Mouse (Mus musculus) megakaryocyte progenitor cell, adult 5-6 weeks (primary cell): ENCODE data around the gene Spink4. TPM values are rescaled to one million over a fixed set of nuclear protein-coding genes. Genes with fewer than 3 reads are reported as not detected.

Source experiments
- ATAC-seq: replicated peaks from 2 replicates; pipeline ENCODE4 v1.8.0; 2016; ENCODE audit warnings: mild to moderate bottlenecking, moderate TSS enrichment, inconsistent platforms; ENCODE audit not compliant: poor library complexity
- total RNA-seq, 2 experiments: library from RNA; stranded (forward) in 1 of 2; stranded (reverse) in 1 of 2; fragments of 157-497, 149-512 nt in 1 of 2; fragments of 200-1000 nt in 1 of 2; gene quantifications; 2 replicates each; pipeline versions ENCODE4 v1.2.3 to v1.2.4; 2015 to 2017

Spink4 gene
- total RNA-seq, 2 experiments from 2014 or later: not detected

DNA sequence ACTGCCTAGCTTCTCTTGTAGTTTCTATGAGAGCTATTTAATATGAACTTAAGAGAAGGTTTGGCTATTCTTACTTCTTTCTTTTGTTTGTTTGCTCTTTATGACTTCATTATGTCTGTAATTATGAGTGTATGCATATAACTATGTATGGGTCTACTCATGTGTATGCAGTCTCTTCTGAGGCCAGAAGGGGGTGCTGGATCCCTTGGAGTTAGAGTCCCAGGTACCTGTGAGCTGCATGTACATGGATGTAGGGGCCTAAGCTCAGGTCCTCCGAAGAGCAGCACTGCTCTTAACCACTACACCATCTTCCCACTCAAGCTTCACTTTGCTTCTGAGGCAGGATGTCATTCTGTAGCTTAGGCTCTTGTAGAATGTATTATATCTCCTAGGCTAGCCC lies 33.7 kb downstream of the Spink4 start:
- peak; percentile 88 for ATAC-seq

DNA sequence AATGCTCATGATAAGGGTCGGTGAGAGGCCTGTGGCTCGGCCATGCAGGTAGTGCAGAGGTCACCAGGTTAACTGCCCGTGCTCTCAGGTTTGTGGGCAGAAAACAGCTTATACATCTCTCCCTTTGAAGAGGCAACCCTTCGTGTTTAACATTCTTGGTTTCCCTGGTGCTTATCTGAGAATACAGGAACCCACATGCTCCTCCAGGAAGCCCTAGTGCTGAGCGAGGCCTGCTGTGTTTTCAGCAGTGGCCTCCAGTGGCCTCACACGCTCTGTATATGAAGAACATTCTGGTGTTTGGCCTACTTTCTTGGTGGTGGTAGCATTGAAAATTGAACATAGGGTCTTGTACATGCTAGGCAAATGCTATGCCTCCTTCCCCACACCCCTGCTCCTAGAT lies 36.1 kb downstream of the Spink4 start:
- ATAC-seq: peak; percentile 70

DNA sequence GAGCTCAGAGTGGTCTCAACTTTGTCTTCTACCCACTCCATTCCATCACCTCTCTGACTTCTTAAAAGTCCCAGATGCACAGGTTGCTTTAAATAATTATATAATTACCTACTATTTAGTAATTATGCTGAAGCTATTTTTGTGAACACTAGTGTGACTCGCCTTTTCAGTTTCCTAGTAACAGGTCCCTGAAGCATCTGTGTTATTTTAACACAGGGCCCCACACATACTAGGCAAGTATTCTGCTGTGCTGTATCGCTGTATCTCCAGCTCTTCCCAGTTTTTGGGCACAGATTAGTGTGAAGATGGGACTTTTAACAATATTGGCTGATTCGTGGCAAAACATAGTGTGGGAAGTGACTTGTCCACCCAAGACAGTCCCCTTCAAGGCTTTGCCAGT lies 43.7 kb downstream of the Spink4 start:
- ATAC-seq: no peak

DNA sequence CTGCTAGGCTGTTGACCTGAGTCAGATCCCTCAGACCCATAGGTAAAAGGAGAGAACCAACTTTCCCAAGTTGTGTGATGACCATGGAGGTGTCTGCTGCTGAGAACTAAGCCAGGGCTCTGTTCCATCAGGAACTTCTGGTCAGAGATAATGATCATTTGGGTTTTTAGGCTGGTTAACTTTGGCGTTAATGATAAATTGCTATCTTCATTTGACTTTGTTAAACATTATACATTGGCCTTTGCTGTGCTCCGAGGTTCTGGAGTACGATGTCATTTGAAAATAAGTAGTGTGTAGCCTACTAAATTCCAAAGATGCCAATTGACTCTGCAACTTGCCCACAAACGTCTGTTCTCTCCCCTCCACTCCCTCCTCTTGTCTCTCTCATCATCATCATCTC lies 49.3 kb downstream of the Spink4 start:
- no peak for ATAC-seq

DNA sequence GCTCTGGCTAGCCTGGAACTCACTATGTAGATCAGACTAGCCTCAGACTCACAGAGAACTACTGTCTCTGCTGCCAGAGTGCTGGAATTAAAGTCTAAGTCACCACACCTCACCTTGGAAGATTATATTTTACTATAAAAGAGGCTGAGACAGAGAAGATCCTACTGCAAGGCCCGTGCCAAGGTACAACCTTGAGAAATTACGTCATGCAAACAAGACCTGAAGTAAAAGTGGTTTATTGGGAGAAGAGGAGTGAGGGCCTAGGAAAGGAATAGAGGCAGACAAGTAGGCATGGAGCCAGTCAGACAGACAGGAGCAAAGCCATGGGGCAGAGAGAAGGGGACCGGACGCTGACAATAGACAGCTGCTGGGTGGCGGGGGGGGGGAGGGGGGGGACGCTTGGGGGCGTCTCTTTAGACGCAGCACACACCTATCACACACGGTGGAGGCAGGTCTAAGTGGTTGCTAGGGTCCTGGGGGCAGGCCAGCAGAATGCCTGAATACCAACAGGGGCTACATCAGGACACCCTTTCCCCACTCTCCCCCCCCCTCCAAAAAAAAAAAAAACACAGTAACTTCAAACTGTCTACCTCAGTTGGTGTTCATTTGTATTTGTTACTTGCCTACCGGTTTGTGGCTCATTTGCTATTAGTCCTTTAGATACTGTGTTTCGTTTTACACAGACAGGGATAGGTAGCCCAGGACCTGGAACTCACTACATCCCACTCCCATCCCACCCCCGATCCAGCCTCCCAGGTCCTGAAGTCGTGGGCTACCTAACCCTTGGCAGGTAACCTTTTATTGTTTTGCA lies 50.1 kb downstream of the Spink4 start:
- ATAC-seq: no peak

DNA sequence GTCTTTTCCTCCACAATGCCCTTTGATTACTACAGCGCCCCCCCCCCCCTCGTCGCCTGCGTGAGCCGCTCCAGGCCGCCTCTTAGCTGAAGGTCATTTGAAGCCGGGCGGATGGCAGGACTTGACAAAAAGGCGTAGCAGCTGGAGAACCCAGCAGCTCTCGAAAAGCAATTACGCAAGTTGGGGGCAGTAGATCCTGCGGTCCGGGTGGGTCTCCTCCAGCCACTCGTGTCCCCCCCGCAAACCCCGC lies 50.7 kb downstream of the Spink4 start:
- no peak for ATAC-seq

DNA sequence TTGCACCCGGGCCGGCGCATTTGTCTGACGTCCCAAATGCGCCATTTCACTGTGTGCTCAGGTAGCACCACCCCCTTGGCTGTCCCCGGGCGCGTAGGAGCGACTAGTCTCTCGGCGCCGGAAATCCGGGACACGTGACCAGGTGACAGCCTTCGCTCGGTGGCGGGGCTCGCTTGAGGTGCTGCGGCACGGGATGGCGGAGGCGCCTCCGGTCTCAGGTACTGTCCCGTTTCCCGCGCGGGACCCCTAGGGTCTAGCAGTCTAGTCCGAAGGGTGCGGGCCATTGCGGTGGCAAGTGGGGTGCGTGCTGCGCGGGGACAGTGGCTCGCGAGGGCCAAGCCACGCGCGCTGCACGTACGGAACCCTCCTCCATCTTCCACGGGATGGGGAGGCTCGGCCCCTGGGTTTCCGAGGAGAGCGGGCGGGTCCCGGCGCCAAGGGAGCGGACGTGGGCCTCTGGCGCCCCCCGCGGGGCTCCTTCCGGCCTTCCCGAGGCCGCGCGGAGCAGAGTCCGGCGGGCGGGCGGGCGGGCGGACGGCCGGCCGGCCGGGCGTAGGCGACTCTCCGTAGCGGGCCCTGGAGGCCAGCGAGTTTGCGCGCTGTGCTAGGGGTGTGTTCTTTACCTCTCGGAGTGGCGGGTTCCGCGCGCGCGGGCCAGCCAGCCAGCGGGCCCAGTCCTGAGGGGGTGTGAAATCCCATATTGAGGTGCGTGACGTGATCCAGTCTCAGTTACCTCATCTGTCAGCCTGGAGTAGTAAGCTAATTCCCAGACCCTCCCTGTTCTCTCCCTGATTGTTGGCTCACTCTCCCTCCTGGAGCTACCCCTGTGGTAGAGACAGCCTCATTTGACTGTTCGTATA lies 51.2 kb downstream of the Spink4 start, which contains the start of gene Nfx1:
Nfx1 (plus strand) TSS at position 65 of the 860 bp plus-strand sequence.
- ATAC-seq: peak; percentile 90

DNA sequence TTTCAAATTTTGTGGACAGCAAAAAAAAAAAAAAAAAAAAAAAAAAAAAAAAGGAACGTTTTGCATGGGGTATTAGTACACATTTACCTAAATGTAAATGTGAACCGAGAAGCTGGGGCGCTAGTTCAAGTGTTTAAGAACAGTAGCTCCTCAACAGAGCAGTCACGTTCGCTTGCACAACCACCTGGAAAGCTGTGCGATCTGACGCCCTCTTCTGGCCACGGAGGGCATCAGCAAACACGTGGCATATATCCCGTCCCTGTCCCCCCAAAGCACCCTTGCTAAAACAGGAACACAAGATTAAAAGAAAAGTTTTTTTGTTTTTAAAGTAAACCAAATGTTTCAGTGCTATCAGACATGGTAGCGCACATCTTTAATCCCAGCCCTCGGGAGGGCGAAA lies 51.9 kb downstream of the Spink4 start:
- peak; percentile 69 for ATAC-seq

DNA sequence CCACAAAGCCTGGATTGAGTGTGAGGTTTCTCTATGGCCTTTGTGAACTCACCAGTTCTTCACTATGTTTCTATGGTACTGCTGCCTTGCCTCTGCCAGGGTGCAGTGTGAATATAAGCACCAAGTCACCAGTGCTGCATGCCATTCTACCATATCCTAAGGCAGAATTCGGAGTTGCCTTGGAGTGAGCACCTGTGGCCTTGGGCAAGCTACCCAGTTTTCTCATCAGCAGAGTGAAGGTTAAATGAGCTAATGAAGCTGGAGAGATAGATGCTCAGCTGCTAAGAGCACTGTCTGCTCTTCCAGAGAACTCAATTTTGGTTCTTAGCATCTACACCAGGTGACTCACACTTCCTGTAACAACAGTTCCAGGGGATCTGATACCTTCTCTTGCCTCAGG lies 54.2 kb downstream of the Spink4 start:
- no peak for ATAC-seq

DNA sequence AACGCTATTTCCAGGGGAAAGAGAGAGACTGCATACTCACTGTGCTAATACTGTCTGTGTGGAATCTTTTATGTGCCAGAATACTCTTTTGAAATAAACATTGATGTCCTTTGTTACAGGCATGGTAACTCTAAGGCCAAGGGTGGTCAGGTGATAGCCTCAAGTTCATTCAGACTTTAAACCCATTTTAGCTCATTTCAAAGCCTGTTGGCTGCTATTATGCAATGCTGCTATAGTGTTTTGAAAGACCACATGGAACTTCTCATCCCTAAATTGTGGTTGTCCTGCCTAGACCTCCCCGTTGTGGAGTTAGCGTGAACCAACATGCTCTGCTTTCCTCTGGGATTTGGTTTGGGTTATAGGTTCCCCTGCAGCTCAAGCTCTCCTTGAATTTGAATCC lies 55.8 kb downstream of the Spink4 start:
- no peak for ATAC-seq

DNA sequence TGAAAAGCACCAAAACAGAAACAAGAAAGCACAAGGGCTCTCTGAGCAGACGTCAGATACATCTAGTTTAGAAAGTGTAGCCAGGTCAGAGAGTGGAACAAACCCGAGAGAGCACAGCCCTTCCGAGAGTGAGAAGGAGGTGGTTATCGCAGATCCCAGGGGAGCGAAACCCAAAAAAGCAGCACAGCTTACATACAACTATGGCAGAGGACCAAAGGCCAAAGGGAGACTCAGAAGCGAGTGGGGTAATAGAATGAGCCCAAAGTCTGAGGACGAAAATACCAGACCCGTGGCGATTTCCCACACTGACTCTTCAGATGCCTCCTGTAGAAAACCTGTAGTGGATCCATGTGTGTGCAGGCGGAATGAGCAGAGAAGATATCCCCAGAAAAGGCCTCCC lies 56.8 kb downstream of the Spink4 start:
- no peak for ATAC-seq

DNA sequence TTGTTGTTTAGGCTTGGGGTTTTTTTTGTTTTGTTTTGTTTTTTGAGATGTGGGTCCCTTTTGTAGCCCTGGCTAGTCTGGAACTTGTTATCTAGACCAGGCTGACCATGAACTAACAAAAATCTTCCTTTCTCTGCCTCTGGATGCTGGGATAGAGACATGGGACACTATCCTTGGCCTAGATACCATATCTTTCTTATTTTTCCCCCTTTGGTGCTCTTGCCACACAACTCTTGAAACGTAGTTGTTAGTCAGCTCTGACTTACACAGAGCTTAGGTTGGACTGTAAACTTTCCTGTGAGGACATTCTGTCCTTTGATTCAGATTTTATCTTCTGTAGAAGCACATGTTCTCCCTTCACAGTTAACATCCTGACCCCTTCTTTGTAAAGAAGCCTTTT lies 59.6 kb downstream of the Spink4 start:
- no peak for ATAC-seq

Other genes starting within 250 kb of the Spink4 start
- gene Aptx, start 216.9 kb upstream of the Spink4 start, total RNA-seq (2015): 11.3 and 21.4 TPM in 2 replicates
- 11.2 and 16.5 TPM in 2 replicates for gene Aptx, start 216.9 kb upstream of the Spink4 start, total RNA-seq (2017)
- 156 and 168 TPM in 2 replicates for gene Dnaja1, start 197.9 kb upstream of the Spink4 start, total RNA-seq (2015)
- 332 and 482 TPM in 2 replicates for gene Dnaja1, start 197.9 kb upstream of the Spink4 start, total RNA-seq (2017)
- gene Smu1, start 162.1 kb upstream of the Spink4 start, total RNA-seq (2015): 77.6 and 83.9 TPM in 2 replicates
- gene Smu1, start 162.1 kb upstream of the Spink4 start, total RNA-seq (2017): 141 and 143 TPM in 2 replicates
- 69.8 and 71.5 TPM in 2 replicates for gene B4galt1, start 66.0 kb upstream of the Spink4 start, total RNA-seq (2015)
- gene B4galt1, start 66.0 kb upstream of the Spink4 start, total RNA-seq (2017): 41.2 and 46.5 TPM in 2 replicates
- gene Bag1, start 28.2 kb downstream of the Spink4 start, total RNA-seq (2015): 163 and 167 TPM in 2 replicates
- 361 and 403 TPM in 2 replicates for gene Bag1, start 28.2 kb downstream of the Spink4 start, total RNA-seq (2017)
- 52.0 and 55.4 TPM in 2 replicates for gene Chmp5, start 28.4 kb downstream of the Spink4 start, total RNA-seq (2015)
- 81.4 and 87.2 TPM in 2 replicates for gene Chmp5, start 28.4 kb downstream of the Spink4 start, total RNA-seq (2017)
- gene Nfx1, start 50.9 kb downstream of the Spink4 start, total RNA-seq (2015): 47.5 and 51.8 TPM in 2 replicates
- 70.5 and 71.5 TPM in 2 replicates for gene Nfx1, start 50.9 kb downstream of the Spink4 start, total RNA-seq (2017)
- gene Aqp7, start 128.1 kb downstream of the Spink4 start, total RNA-seq (2015): 0.20 TPM in 1 of 2 replicates, not detected in the other
- gene Aqp7, start 128.1 kb downstream of the Spink4 start, total RNA-seq (2017): not detected in 2 replicates
- gene Aqp3, start 178.1 kb downstream of the Spink4 start, total RNA-seq (2015): not detected in 2 replicates
- gene Aqp3, start 178.1 kb downstream of the Spink4 start, total RNA-seq (2017): not detected in 2 replicates
- gene Nol6, start 204.4 kb downstream of the Spink4 start, total RNA-seq (2015): 20.3 and 22.8 TPM in 2 replicates
- 20.5 and 22.4 TPM in 2 replicates for gene Nol6, start 204.4 kb downstream of the Spink4 start, total RNA-seq (2017)
- gene Ube2r2, start 215.7 kb downstream of the Spink4 start, total RNA-seq (2015): 131 and 149 TPM in 2 replicates
- gene Ube2r2, start 215.7 kb downstream of the Spink4 start, total RNA-seq (2017): 29.9 and 33.4 TPM in 2 replicates